Mouse (Mus musculus) ES-Bruce4 (cell line): ENCODE measurements at regions not wholly inside any gene's neighbourhood (a gene's known extent, or its start where the extent isn't known, plus 50 kb on each side); places are given as distances from the start of the nearest gene placed in this dataset.

Experiments
- H3K27ac ChIP-seq: 2 replicates; pipeline ENCODE4 v1.5.1; 2012; ENCODE audit warnings: low read length, inconsistent platforms; ENCODE audit not compliant: insufficient read depth
- H3K27me3 ChIP-seq: 2 replicates; pipeline ENCODE4 v1.6.1; 2012; ENCODE audit warnings: mild to moderate bottlenecking, low read length, inconsistent platforms; ENCODE audit not compliant: control insufficient read depth, poor library complexity, insufficient read depth, severe bottlenecking
- H3K36me3 ChIP-seq: 2 replicates; pipeline ENCODE4 v1.6.1; 2012; ENCODE audit warnings: inconsistent platforms, mild to moderate bottlenecking, low read length, moderate library complexity; ENCODE audit not compliant: control insufficient read depth, poor library complexity, insufficient read depth, severe bottlenecking
- H3K4me1 ChIP-seq: one replicate; pipeline ENCODE4 v1.8.1; 2011; ENCODE audit warnings: low read length; ENCODE audit not compliant: control insufficient read depth, insufficient read depth
- H3K4me3 ChIP-seq: 2 replicates; pipeline ENCODE4 v1.5.1; 2011; ENCODE audit warnings: low read depth, mild to moderate bottlenecking, low read length
- H3K9ac ChIP-seq: 2 replicates; pipeline ENCODE4 v1.6.1; 2012; ENCODE audit warnings: low read depth, mild to moderate bottlenecking, inconsistent platforms; ENCODE audit not compliant: poor library complexity, severe bottlenecking
- H3K9me3 ChIP-seq: replicated peaks from 2 replicates; pipeline ENCODE4 v1.6.1; 2012; ENCODE audit warnings: mild to moderate bottlenecking, low read length, inconsistent platforms; ENCODE audit not compliant: control insufficient read depth, poor library complexity, insufficient read depth, severe bottlenecking
- CTCF ChIP-seq: IDR thresholded peaks from one replicate; pipeline ENCODE4 v1.8.1; 2011; ENCODE audit warnings: low read depth, low read length
- EP300 ChIP-seq: IDR thresholded peaks from 2 replicates; pipeline ENCODE4 v1.6.1; 2011; ENCODE audit warnings: low read depth, low read length; ENCODE audit not compliant: insufficient read depth
- POLR2A ChIP-seq: IDR thresholded peaks from one replicate; pipeline ENCODE4 v1.8.1; 2011; ENCODE audit warnings: low read length; ENCODE audit not compliant: insufficient read depth

- no peak overlapping the region for H3K9ac ChIP-seq
Observed at GRCm38 (mm10) chr12:65386005-65386645, 160.8 kb downstream of the Wdr20rt start.

GRCm38 (mm10) chr12:65387042-65387441 is 161.7 kb downstream of the Wdr20rt start:
- no peaks in the 10 kb centered on the region for H3K36me3 ChIP-seq
- H3K9ac ChIP-seq: no peak overlapping the region
- TF ChIP-seq POLR2A (no peak), CTCF (no peak), EP300 (no peak)
- peaks cover 30% of the 10 kb centered on the region for H3K9me3 ChIP-seq
- no peak overlapping the region for H3K4me3 ChIP-seq
- H3K27me3 ChIP-seq: no peaks in the 10 kb centered on the region
- peaks cover 2% of the 10 kb centered on the region for H3K4me1 ChIP-seq
- H3K27ac ChIP-seq: no peak overlapping the region

More at GRCm38 (mm10) chr12:65386005-65386645, 160.8 kb downstream of the Wdr20rt start:
- Histone ChIP-seq H3K4me3 (no peak overlapping the region), H3K27ac (no peak overlapping the region), H3K27me3 (no peaks in the 10 kb centered on the region), H3K36me3 (no peaks in the 10 kb centered on the region), H3K9me3 (peaks cover 30% of the 10 kb centered on the region), H3K4me1 (peaks cover 2% of the 10 kb centered on the region)
- no peak for TF ChIP-seq CTCF
- no peak for TF ChIP-seq EP300
- no peak for TF ChIP-seq POLR2A

GRCm38 (mm10) chr12:65389512-65389911 is 164.2 kb downstream of the Wdr20rt start:
- Histone ChIP-seq H3K4me3 (no peak overlapping the region), H3K9me3 (peaks cover 18% of the 10 kb centered on the region), H3K27me3 (no peaks in the 10 kb centered on the region), H3K36me3 (no peaks in the 10 kb centered on the region), H3K27ac (no peak overlapping the region), H3K9ac (no peak overlapping the region), H3K4me1 (peaks cover 2% of the 10 kb centered on the region)
- TF ChIP-seq CTCF (no peak), POLR2A (no peak), EP300 (no peak)

- Histone ChIP-seq H3K36me3 (no peaks in the 10 kb centered on the region), H3K4me1 (peaks cover 2% of the 10 kb centered on the region), H3K27me3 (no peaks in the 10 kb centered on the region), H3K9me3 (peaks cover 10% of the 10 kb centered on the region; the same call in 1 of the 2 replicates), H3K4me3 (no peak overlapping the region), H3K27ac (no peak overlapping the region), H3K9ac (no peak overlapping the region)
- TF ChIP-seq POLR2A (no peak), CTCF (no peak), EP300 (no peak)
Observed at GRCm38 (mm10) chr12:65390330-65390729, 165.0 kb downstream of the Wdr20rt start.

GRCm38 (mm10) chr12:65401728-65402419 is 176.6 kb downstream of the Wdr20rt start:
- no peak for TF ChIP-seq POLR2A
- TF ChIP-seq EP300: no peak
- TF ChIP-seq CTCF: peak; percentile 10
- Histone ChIP-seq H3K4me1 (no peaks in the 10 kb centered on the region), H3K9ac (no peak overlapping the region), H3K36me3 (no peaks in the 10 kb centered on the region), H3K27ac (no peak overlapping the region), H3K4me3 (no peak overlapping the region), H3K9me3 (no peaks in the 10 kb centered on the region), H3K27me3 (no peaks in the 10 kb centered on the region)

GRCm38 (mm10) chr12:65403124-65403523 is 177.8 kb downstream of the Wdr20rt start:
- Histone ChIP-seq H3K9ac (no peak overlapping the region), H3K4me1 (no peaks in the 10 kb centered on the region), H3K27ac (no peak overlapping the region), H3K27me3 (no peaks in the 10 kb centered on the region), H3K4me3 (no peak overlapping the region), H3K9me3 (no peaks in the 10 kb centered on the region), H3K36me3 (no peaks in the 10 kb centered on the region)
- TF ChIP-seq POLR2A (no peak), CTCF (no peak), EP300 (no peak)
